Mouse (Mus musculus) limb, embryonic 14.5 days (tissue): ENCODE results near the gene Wdr74. TPM values are rescaled to one million over a fixed set of nuclear protein-coding genes. Genes with fewer than 3 reads are reported as not detected.
A peak's percentile ranks its signal among the peaks of the same experiment; 100 is the strongest.
"Not testable (repeated sequence)": the region's sequence is repeated elsewhere in the genome, so short reads cannot be mapped to it uniquely, and the experiment has no call there.

ENCODE experiments used
- ATAC-seq: fragments of 200-750 bp; cut with Nextera tagmentation; 2 replicates; pipeline ENCODE4 v1.8.0; 2017; ENCODE audit warnings: low read depth, moderate number of reproducible peaks, moderate TSS enrichment; ENCODE audit not compliant: low FRiP score
- DNase-seq: peaks from one replicate; pipeline ENCODE4 v3.0.0-alpha.2; 2015; ENCODE audit warnings: low spot score
- H3K27ac ChIP-seq: fragments of 300-500 bp; sonication (generic); replicated peaks from 2 replicates; pipeline ENCODE4 v1.5.1; 2014; ENCODE audit warnings: low read depth, mild to moderate bottlenecking, low read length, moderate library complexity, mixed read lengths
- H3K27me3 ChIP-seq: fragments of 300-500 bp; sonication (generic); 2 replicates; pipeline ENCODE4 v1.6.1; 2014; ENCODE audit warnings: low read length, mixed read lengths; ENCODE audit not compliant: control insufficient read depth, insufficient read depth
- H3K36me3 ChIP-seq: fragments of 300-500 bp; sonication (generic); 2 replicates; pipeline ENCODE4 v1.6.1; 2014; ENCODE audit warnings: mild to moderate bottlenecking, low read length, moderate library complexity, mixed read lengths; ENCODE audit not compliant: control insufficient read depth, insufficient read depth
- H3K4me1 ChIP-seq: fragments of 300-500 bp; sonication (generic); 2 replicates; pipeline ENCODE4 v1.6.1; 2014; ENCODE audit warnings: antibody characterized with exemption, low read length, mixed read lengths; ENCODE audit not compliant: control insufficient read depth, insufficient read depth
- H3K4me2 ChIP-seq: fragments of 300-500 bp; sonication (generic); replicated peaks from 2 replicates; pipeline ENCODE4 v1.6.1; 2014; ENCODE audit warnings: low read depth, mild to moderate bottlenecking, low read length, moderate library complexity; ENCODE audit not compliant: severe bottlenecking
- H3K4me3 ChIP-seq: fragments of 300-500 bp; sonication (generic); replicated peaks from 2 replicates; pipeline ENCODE4 v1.5.1; 2014; ENCODE audit warnings: low read length
- H3K9ac ChIP-seq: fragments of 300-500 bp; sonication (generic); 2 replicates; pipeline ENCODE4 v1.6.1; 2014; ENCODE audit warnings: mild to moderate bottlenecking, low read depth, low read length, moderate library complexity; ENCODE audit not compliant: severe bottlenecking
- H3K9me3 ChIP-seq: fragments of 300-500 bp; sonication (generic); 2 replicates; pipeline ENCODE4 v1.6.1; 2016; ENCODE audit warnings: low read length; ENCODE audit not compliant: control insufficient read depth
- POLR2A ChIP-seq: fragments of 200-500 bp; IDR thresholded peaks from 2 replicates; pipeline ENCODE4 v1.8.0; 2012; ENCODE audit warnings: inconsistent platforms, mild to moderate bottlenecking, moderate library complexity, borderline replicate concordance; ENCODE audit not compliant: insufficient read depth, insufficient read length; ENCODE audit errors: extremely low read depth
- WGBS: fragments of 180-500 bp; shearing (Covaris S2); extraction: QIAGEN DNeasy Blood & Tissue Kit; methylation state at CpG from one replicate; pipeline ENCODE4 v1.1.7; 2014; 5-methylcytosine and 5-hydroxymethylcytosine counted together
- polyA plus RNA-seq, 2 experiments: library from polyadenylated mRNA; depleted of rRNA in 1 of 2; stranded (reverse) in 1 of 2; unstranded in 1 of 2; fragments of >200 nt; fragmentation: Nextera tagmentation in 1 of 2; extraction: Ambion mirVana in 1 of 2; gene quantifications; 2 replicates each; pipeline versions ENCODE4 v1.2.1 to v1.2.3; 2012 to 2014

Gene Wdr74
- polyA plus RNA-seq, 2 experiments: 66.6 to 87.2 TPM

GRCm38 (mm10) chr19:8727495-8728114 is 8.0 kb upstream of the Wdr74 start:
- no peak overlapping the region for H3K9ac ChIP-seq
- TF ChIP-seq POLR2A: no peak
- ATAC-seq (no peak), DNase-seq (no peak)
- no peaks in the 10 kb centered on the region for H3K9me3 ChIP-seq
- no peaks in the 10 kb centered on the region for H3K27me3 ChIP-seq
- peaks cover 11% of the 10 kb centered on the region for H3K4me1 ChIP-seq
- H3K4me3 ChIP-seq: no peak overlapping the region
- WGBS: 25% methylated on average over 5 of the region's 5 CpGs
- no peak overlapping the region for H3K4me2 ChIP-seq
- peaks cover 33% of the 10 kb centered on the region for H3K36me3 ChIP-seq
- H3K27ac ChIP-seq: no peak overlapping the region

GRCm38 (mm10) chr19:8728335-8729099 is 7.1 kb upstream of the Wdr74 start:
- not testable (repeated sequence) for H3K9me3 ChIP-seq, H3K27ac ChIP-seq, H3K4me3 ChIP-seq, H3K4me2 ChIP-seq, H3K27me3 ChIP-seq, H3K9ac ChIP-seq, ATAC-seq, DNase-seq
- H3K4me1 ChIP-seq: peaks cover 11% of the 10 kb centered on the region
- 52% methylated on average over 3 of the region's 3 CpGs for WGBS
- peaks cover 33% of the 10 kb centered on the region for H3K36me3 ChIP-seq

GRCm38 (mm10) chr19:8734334-8734733 is 1.3 kb upstream of the Wdr74 start:
- Histone ChIP-seq H3K4me3 (no peak overlapping the region), H3K9me3 (no peaks in the 10 kb centered on the region), H3K27ac (no peak overlapping the region), H3K27me3 (no peaks in the 10 kb centered on the region), H3K36me3 (peaks cover 19% of the 10 kb centered on the region), H3K4me2 (no peak overlapping the region), H3K9ac (no peak overlapping the region), H3K4me1 (peaks cover 7% of the 10 kb centered on the region; the same call in 1 of the 2 replicates)
- WGBS: 66% methylated on average over 3 of the region's 3 CpGs
- TF ChIP-seq POLR2A: no peak
- no peak for DNase-seq
- no peak for ATAC-seq

- under 1% methylated on average over 11 of the region's 11 CpGs for WGBS
- peaks cover 34% of the 10 kb centered on the region for H3K36me3 ChIP-seq
- DNase-seq (no peak), ATAC-seq (no peak)
- H3K27me3 ChIP-seq: no peaks in the 10 kb centered on the region
- H3K4me2 ChIP-seq: peak overlapping the region; percentile 84
- no peak overlapping the region; the same call in 1 of the 2 replicates for H3K27ac ChIP-seq
- peak overlapping the region; percentile 74 for H3K9ac ChIP-seq
- TF ChIP-seq POLR2A: no peak
- peaks cover 12% of the 10 kb centered on the region for H3K4me1 ChIP-seq
- no peaks in the 10 kb centered on the region for H3K9me3 ChIP-seq
- H3K4me3 ChIP-seq: peak overlapping the region; percentile 70
Measured at GRCm38 (mm10) chr19:8736160-8736467, 487 bp downstream of the Wdr74 start.

- no peak for TF ChIP-seq POLR2A
- no peak for DNase-seq
- peaks cover 23% of the 10 kb centered on the region for H3K4me1 ChIP-seq
- no peak for ATAC-seq
- H3K27ac ChIP-seq: no peak overlapping the region
- peaks cover 48% of the 10 kb centered on the region for H3K36me3 ChIP-seq
- no peak overlapping the region for H3K4me2 ChIP-seq
- no peaks in the 10 kb centered on the region for H3K9me3 ChIP-seq
- H3K4me3 ChIP-seq: no peak overlapping the region
- 93% methylated on average over 7 of the region's 7 CpGs for WGBS
- H3K27me3 ChIP-seq: no peaks in the 10 kb centered on the region
- no peak overlapping the region for H3K9ac ChIP-seq
Measured at GRCm38 (mm10) chr19:8738911-8739310, 3.3 kb downstream of the Wdr74 start.
